Mouse (Mus musculus) MEL (cell line): ENCODE results near the gene Olfr178.

ENCODE experiments used
- CTCF ChIP-seq, 3 experiments: IDR thresholded peaks in 2 of 3; conservative IDR thresholded peaks in 1 of 3; 2 replicates each; pipeline ENCODE4 v1.5.1; 2011 to 2012; ENCODE audit warnings: low read length in 3 of 3, low read depth in 2 of 3, mild to moderate bottlenecking in 2 of 3, improper control_type of control experiment in 1 of 3, inconsistent platforms in 1 of 3, mixed read lengths in 1 of 3, moderate library complexity in 1 of 3; ENCODE audit not compliant: control insufficient read depth in 1 of 3, insufficient read depth in 1 of 3, poor library complexity in 1 of 3, severe bottlenecking in 1 of 3
- EP300 ChIP-seq, 2 experiments: IDR thresholded peaks; 2 replicates each; pipeline ENCODE4 v1.6.1; 2011; ENCODE audit warnings: improper control_type of control experiment in 2 of 2, low read length in 2 of 2, low read depth in 1 of 2, mild to moderate bottlenecking in 1 of 2
- JUND ChIP-seq: IDR thresholded peaks from 2 replicates; pipeline ENCODE4 v1.6.1; 2011; ENCODE audit warnings: low read depth, mild to moderate bottlenecking, improper control_type of control experiment, low read length
- MXI1 ChIP-seq: IDR thresholded peaks from 2 replicates; pipeline ENCODE4 v1.6.1; 2011; ENCODE audit warnings: mild to moderate bottlenecking, low read depth, low read length, improper control_type of control experiment
- MYB ChIP-seq: IDR thresholded peaks from 2 replicates; pipeline ENCODE4 v1.6.1; 2011; ENCODE audit warnings: mild to moderate bottlenecking, low read depth, low read length, improper control_type of control experiment
- POLR2A ChIP-seq, 2 experiments: IDR thresholded peaks; 2 replicates each; pipeline ENCODE4 v1.6.1; 2011 to 2012; ENCODE audit warnings: low read length in 2 of 2, mild to moderate bottlenecking in 2 of 2, control low read depth in 1 of 2, improper control_type of control experiment in 1 of 2, low read depth in 1 of 2, moderate library complexity in 1 of 2; ENCODE audit not compliant: control insufficient read depth in 1 of 2, insufficient read depth in 1 of 2, poor library complexity in 1 of 2
- POLR2AphosphoS2 ChIP-seq: IDR thresholded peaks from 2 replicates; pipeline ENCODE4 v1.6.1; 2011; ENCODE audit warnings: low read length, improper control_type of control experiment
- SMC3 ChIP-seq: IDR thresholded peaks from 2 replicates; pipeline ENCODE4 v1.6.1; 2011; ENCODE audit warnings: low read depth, low read length, improper control_type of control experiment
- ZC3H11A ChIP-seq: IDR thresholded peaks from 2 replicates; pipeline ENCODE4 v1.6.1; 2012; ENCODE audit warnings: low read depth, mild to moderate bottlenecking, inconsistent platforms, low read length, improper control_type of control experiment
- ZMIZ1 ChIP-seq: IDR thresholded peaks from 2 replicates; pipeline ENCODE4 v1.6.1; 2012; ENCODE audit warnings: low read depth, mild to moderate bottlenecking, inconsistent platforms, low read length, improper control_type of control experiment, moderate library complexity

DNA sequence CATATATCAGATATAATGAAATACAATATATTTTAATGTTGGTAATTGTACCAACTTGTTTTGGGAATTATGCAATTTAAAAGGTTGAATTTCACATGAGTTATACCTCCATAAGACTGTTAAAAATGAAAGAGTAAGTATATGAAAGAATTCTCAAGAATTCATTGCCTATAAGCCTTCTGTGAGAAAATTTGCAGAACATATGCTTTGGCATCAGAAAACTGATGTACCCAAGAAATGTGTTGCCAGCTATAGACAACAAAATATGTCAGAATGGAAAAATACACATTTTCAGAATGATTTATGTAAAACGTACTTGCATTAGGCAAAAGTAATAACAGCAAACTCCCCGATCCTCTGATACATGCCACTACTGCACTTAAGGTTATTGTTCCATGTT is 7.4 kb downstream of the Olfr178 start:
- TF ChIP-seq EP300 (IDR thresholded peaks at IDR 0.05; ENCODE audit: low read depth in 1 of 2, low read length in 2 of 2) = no peak
- no peak for TF ChIP-seq POLR2AphosphoS2
- TF ChIP-seq CTCF (IDR thresholded peaks at IDR 0.05 in 2 of 3, conservative IDR thresholded peaks at IDR 0.05 in 1 of 3; ENCODE audit: control insufficient read depth in 1 of 3, insufficient read depth in 1 of 3, low read depth in 2 of 3, low read length in 3 of 3, poor library complexity in 1 of 3, severe bottlenecking in 1 of 3) = no peak
- TF ChIP-seq ZMIZ1 = no peak
- no peak for TF ChIP-seq MYB
- TF ChIP-seq POLR2A (IDR thresholded peaks at IDR 0.05; ENCODE audit: control insufficient read depth in 1 of 2, insufficient read depth in 1 of 2, low read depth in 1 of 2, low read length in 2 of 2, poor library complexity in 1 of 2) = no peak
- TF ChIP-seq SMC3 = no peak
- no peak for TF ChIP-seq ZC3H11A
- no peak for TF ChIP-seq MXI1
- TF ChIP-seq JUND = no peak
